Mouse (Mus musculus): ENCODE measurements around the gene Gbf1.

- no peak for TF ChIP-seq GATA1 (IDR thresholded peaks at IDR 0.05; ENCODE audit: borderline replicate concordance, low read length)
- no peak for TF ChIP-seq FLI1 (IDR thresholded peaks at IDR 0.05; ENCODE audit: low read length)
Observed at GRCm38 (mm10) chr19:46282081-46282849, 130.0 kb downstream of the Gbf1 start.

Data from megakaryocyte, embryonic 14.5 days (primary cell).